Mouse (Mus musculus) left cerebral cortex, adult 9 months (tissue): ENCODE results near the gene Trip13.

ENCODE experiments used
- DNase-seq, 2 experiments: peaks; one replicate each; pipeline ENCODE4 v3.0.0; 2022; ENCODE audit warnings: low spot score in 2 of 2

The Trip13 gene

GRCm38 (mm10) chr13:73937321-73938176 is at the start of gene Trip13, which contains the start of gene Brd9:
Gene Trip13 (minus strand): TSS chr13:73937784.
Gene Brd9 (plus strand): TSS chr13:73937811.
- DNase-seq, result peak; percentile 52 to 86

- no peak for DNase-seq
These were observed 39.4 kb upstream of the Trip13 start for GRCm38 (mm10) chr13:73976935-73977334.

GRCm38 (mm10) chr13:73974523-73974922 is 36.9 kb upstream of the Trip13 start:
- no peak for DNase-seq

GRCm38 (mm10) chr13:73970545-73971448 is 33.2 kb upstream of the Trip13 start:
- peak in 1 of 2 experiments; percentile 54 for DNase-seq

- DNase-seq, result no peak
These were observed 26.0 kb upstream of the Trip13 start, which contains the start of gene Zdhhc11 for GRCm38 (mm10) chr13:73963551-73963950. Gene Zdhhc11 (plus strand): TSS chr13:73963851.

- DNase-seq, result no peak
These were observed 23.6 kb upstream of the Trip13 start for GRCm38 (mm10) chr13:73961177-73961576.

- DNase-seq, result peak in 1 of 2 experiments; percentile 33
These were observed 22.6 kb upstream of the Trip13 start for GRCm38 (mm10) chr13:73960117-73960652.

- no peak for DNase-seq
These were observed 17.9 kb upstream of the Trip13 start for GRCm38 (mm10) chr13:73955531-73955930.

- DNase-seq, result no peak
These were observed 17.1 kb upstream of the Trip13 start for GRCm38 (mm10) chr13:73954666-73955065.

- DNase-seq, result no peak
These were observed 16.1 kb upstream of the Trip13 start for GRCm38 (mm10) chr13:73953551-73954130.

- DNase-seq, result no peak
These were observed 7.0 kb upstream of the Trip13 start for GRCm38 (mm10) chr13:73944606-73945005.

- no peak for DNase-seq
These were observed 1.5 kb upstream of the Trip13 start for GRCm38 (mm10) chr13:73939101-73939500.

GRCm38 (mm10) chr13:73938177-73938560 is 585 bp upstream of the Trip13 start:
- no peak for DNase-seq

- DNase-seq, result no peak
These were observed 655 bp downstream of the Trip13 start for GRCm38 (mm10) chr13:73936938-73937320.

- DNase-seq, result no peak
These were observed 5.4 kb downstream of the Trip13 start for GRCm38 (mm10) chr13:73932201-73932600.

GRCm38 (mm10) chr13:73913066-73913465 is 24.5 kb downstream of the Trip13 start:
- no peak for DNase-seq

GRCm38 (mm10) chr13:73907683-73908412 is 29.7 kb downstream of the Trip13 start:
- DNase-seq, result peak in 1 of 2 experiments; percentile 40

GRCm38 (mm10) chr13:73907136-73907535 is 30.4 kb downstream of the Trip13 start:
- no peak for DNase-seq

- no peak for DNase-seq
These were observed 40.0 kb downstream of the Trip13 start for GRCm38 (mm10) chr13:73897561-73897960.

GRCm38 (mm10) chr13:73892493-73893178 is 44.9 kb downstream of the Trip13 start:
- no peak for DNase-seq
